Mouse (Mus musculus) neural tube, embryonic 12.5 days (tissue): ENCODE data around the gene Pnn. TPM values are rescaled to one million over a fixed set of nuclear protein-coding genes. Genes with fewer than 3 reads are reported as not detected.

Source experiments
- ATAC-seq: fragments of 200-750 bp; cut with Nextera tagmentation; 2 replicates; pipeline ENCODE4 v1.8.0; 2017; ENCODE audit warnings: low read depth, mild to moderate bottlenecking, moderate TSS enrichment, moderate library complexity; ENCODE audit not compliant: low FRiP score
- H3K27ac ChIP-seq: fragments of 300-500 bp; sonication (generic); 2 replicates; pipeline ENCODE4 v1.5.1; 2016
- H3K27me3 ChIP-seq: fragments of 300-500 bp; sonication (generic); replicated peaks from 2 replicates; pipeline ENCODE4 v1.6.1; 2016; ENCODE audit warnings: mild to moderate bottlenecking
- H3K36me3 ChIP-seq: fragments of 300-500 bp; sonication (generic); 2 replicates; pipeline ENCODE4 v1.6.1; 2016; ENCODE audit warnings: mild to moderate bottlenecking
- H3K4me1 ChIP-seq: fragments of 300-500 bp; sonication (generic); 2 replicates; pipeline ENCODE4 v1.6.1; 2016
- H3K4me2 ChIP-seq: fragments of 300-500 bp; sonication (generic); replicated peaks from 2 replicates; pipeline ENCODE4 v1.6.1; 2016; ENCODE audit warnings: mild to moderate bottlenecking
- H3K4me3 ChIP-seq: fragments of 300-500 bp; sonication (generic); 2 replicates; pipeline ENCODE4 v1.5.1; 2016
- H3K9ac ChIP-seq: fragments of 300-500 bp; sonication (generic); 2 replicates; pipeline ENCODE4 v1.6.1; 2016; ENCODE audit warnings: mild to moderate bottlenecking
- H3K9me3 ChIP-seq: fragments of 300-500 bp; sonication (generic); 2 replicates; pipeline ENCODE4 v1.6.1; 2016; ENCODE audit warnings: mild to moderate bottlenecking
- WGBS: fragments of 180-500 bp; shearing (Covaris S2); methylation state at CpG from one replicate; pipeline ENCODE4 v1.1.7; 2016; 5-methylcytosine and 5-hydroxymethylcytosine counted together
- polyA plus RNA-seq: library from polyadenylated mRNA; unstranded; fragments of >200 nt; fragmentation: Nextera tagmentation; extraction: Ambion mirVana; gene quantifications from 2 replicates; pipeline ENCODE4 v1.2.1, GENCODE M21; 2016

The Pnn gene
- polyA plus RNA-seq, 1 experiment from 2014 or later: 109 TPM

GRCm38 (mm10) chr12:59077883-59078282, 11.2 kb downstream of the Pnn start:
- Histone ChIP-seq H3K9me3 (no peaks in the 10 kb centered on the region), H3K9ac (no peak overlapping the region), H3K27ac (no peak overlapping the region), H3K4me1 (no peaks in the 10 kb centered on the region), H3K27me3 (no peaks in the 10 kb centered on the region), H3K4me3 (no peak overlapping the region), H3K4me2 (no peak overlapping the region), H3K36me3 (no peaks in the 10 kb centered on the region; the same call in 1 of the 2 replicates)
- ATAC-seq: no peak
- 96% methylated on average over 3 of the region's 3 CpGs for WGBS

- Histone ChIP-seq H3K27ac (no peak overlapping the region), H3K9me3 (no peaks in the 10 kb centered on the region), H3K27me3 (no peaks in the 10 kb centered on the region), H3K4me3 (no peak overlapping the region), H3K4me2 (no peak overlapping the region), H3K36me3 (no peaks in the 10 kb centered on the region), H3K4me1 (no peaks in the 10 kb centered on the region), H3K9ac (no peak overlapping the region)
- WGBS: 88% methylated on average over 4 of the region's 4 CpGs
- no peak for ATAC-seq
These were observed 13.8 kb downstream of the Pnn start for GRCm38 (mm10) chr12:59080461-59080860.

DNA sequence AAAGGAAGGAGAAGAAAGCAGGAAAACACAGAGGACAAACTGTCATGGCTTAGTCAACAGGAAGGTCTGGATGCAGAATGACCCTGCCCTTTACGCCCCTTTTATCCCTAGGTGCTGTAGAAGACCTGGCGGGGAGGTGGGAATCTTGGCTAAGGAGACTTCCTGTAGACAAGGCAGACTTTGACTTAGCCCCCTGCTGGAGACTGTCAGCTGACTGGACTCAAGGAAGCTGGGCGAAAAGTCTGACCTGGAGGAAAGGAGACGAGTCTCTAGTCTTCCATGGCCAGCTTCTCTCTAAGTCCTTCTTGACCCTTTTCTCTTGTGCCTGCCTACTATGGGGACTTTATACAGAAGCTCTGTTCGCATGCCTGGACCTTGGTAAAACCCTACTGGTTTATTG, 17.8 kb downstream of the Pnn start:
- Histone ChIP-seq H3K36me3 (no peaks in the 10 kb centered on the region), H3K9ac (no peak overlapping the region), H3K9me3 (no peaks in the 10 kb centered on the region), H3K27me3 (no peaks in the 10 kb centered on the region), H3K27ac (no peak overlapping the region), H3K4me2 (no peak overlapping the region), H3K4me3 (no peak overlapping the region), H3K4me1 (no peaks in the 10 kb centered on the region)
- no peak for ATAC-seq
- WGBS: 76% methylated on average over 5 of the region's 5 CpGs

GRCm38 (mm10) chr12:59086171-59086570, 19.5 kb downstream of the Pnn start:
- ATAC-seq: no peak
- Histone ChIP-seq H3K4me2 (no peak overlapping the region), H3K9me3 (no peaks in the 10 kb centered on the region), H3K4me3 (no peak overlapping the region), H3K4me1 (no peaks in the 10 kb centered on the region), H3K9ac (no peak overlapping the region), H3K27me3 (no peaks in the 10 kb centered on the region), H3K27ac (no peak overlapping the region), H3K36me3 (no peaks in the 10 kb centered on the region)
- 86% methylated on average over 5 of the region's 5 CpGs for WGBS

DNA sequence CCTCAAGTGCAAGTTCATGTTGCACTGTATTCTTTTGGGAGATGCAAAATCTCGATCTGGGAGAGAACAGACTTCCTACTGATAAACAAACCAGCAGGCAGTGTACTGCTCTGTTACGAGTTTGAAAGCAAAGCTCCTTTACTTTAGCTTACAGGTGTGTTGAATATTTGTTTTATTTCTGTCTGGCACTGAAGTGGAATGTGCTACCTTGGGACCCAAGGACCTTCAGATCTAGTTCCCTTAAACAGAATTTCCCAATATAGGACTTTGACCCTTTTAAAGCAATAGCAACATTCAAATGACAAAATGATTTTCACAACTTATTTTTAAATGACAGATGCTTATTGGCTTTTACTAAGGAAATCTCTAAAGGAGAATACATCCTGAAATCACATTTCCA, 26.9 kb downstream of the Pnn start:
- no peaks in the 10 kb centered on the region for H3K9me3 ChIP-seq
- no peaks in the 10 kb centered on the region for H3K27me3 ChIP-seq
- no peak for ATAC-seq
- H3K4me3 ChIP-seq: no peak overlapping the region
- 79% methylated on average over 2 of the region's 2 CpGs for WGBS
- H3K4me2 ChIP-seq: no peak overlapping the region
- no peaks in the 10 kb centered on the region for H3K36me3 ChIP-seq
- H3K27ac ChIP-seq: no peak overlapping the region
- H3K9ac ChIP-seq: no peak overlapping the region
- H3K4me1 ChIP-seq: no peaks in the 10 kb centered on the region

- Histone ChIP-seq H3K9me3 (no peaks in the 10 kb centered on the region), H3K4me2 (no peak within 1 kb of the TSS), H3K36me3 (no peaks in the 10 kb centered on the region), H3K27ac (no peak within 1 kb of the TSS), H3K27me3 (no peaks in the 10 kb centered on the region), H3K4me3 (no peak within 1 kb of the TSS), H3K9ac (no peak within 1 kb of the TSS), H3K4me1 (no peaks in the 10 kb centered on the region)
- 77% methylated on average over 19 of the region's 19 CpGs for WGBS
- ATAC-seq: no peak
These were observed 28.7 kb downstream of the Pnn start, which contains the start of gene Mia2 for GRCm38 (mm10) chr12:59095104-59096025. Gene Mia2, plus strand, starts transcription at chr12:59095799.

DNA sequence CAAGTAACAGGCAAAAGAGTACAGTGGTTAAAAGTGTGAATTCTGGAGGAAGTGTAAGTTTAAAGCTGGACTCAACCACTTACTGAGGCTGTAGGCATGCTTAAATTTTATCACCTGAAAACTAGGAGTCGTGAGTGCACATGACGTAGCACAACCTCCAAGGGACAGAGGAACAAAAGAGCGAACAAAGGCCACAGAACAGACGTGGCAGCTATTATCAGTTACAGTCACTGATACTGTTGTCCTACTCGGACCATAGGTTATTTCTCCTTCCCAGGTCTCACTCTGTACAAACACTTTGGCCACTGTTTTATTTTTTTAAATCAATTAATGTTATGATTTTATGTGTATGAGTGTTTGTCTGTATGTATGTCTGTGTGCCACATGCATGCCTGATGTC, 38.1 kb downstream of the Pnn start:
- no peak overlapping the region for H3K4me2 ChIP-seq
- H3K9ac ChIP-seq: no peak overlapping the region
- H3K27ac ChIP-seq: no peak overlapping the region
- H3K27me3 ChIP-seq: no peaks in the 10 kb centered on the region
- ATAC-seq: no peak
- H3K4me1 ChIP-seq: no peaks in the 10 kb centered on the region
- 77% methylated on average over 5 of the region's 5 CpGs for WGBS
- no peaks in the 10 kb centered on the region for H3K36me3 ChIP-seq
- H3K9me3 ChIP-seq: no peaks in the 10 kb centered on the region
- no peak overlapping the region for H3K4me3 ChIP-seq

DNA sequence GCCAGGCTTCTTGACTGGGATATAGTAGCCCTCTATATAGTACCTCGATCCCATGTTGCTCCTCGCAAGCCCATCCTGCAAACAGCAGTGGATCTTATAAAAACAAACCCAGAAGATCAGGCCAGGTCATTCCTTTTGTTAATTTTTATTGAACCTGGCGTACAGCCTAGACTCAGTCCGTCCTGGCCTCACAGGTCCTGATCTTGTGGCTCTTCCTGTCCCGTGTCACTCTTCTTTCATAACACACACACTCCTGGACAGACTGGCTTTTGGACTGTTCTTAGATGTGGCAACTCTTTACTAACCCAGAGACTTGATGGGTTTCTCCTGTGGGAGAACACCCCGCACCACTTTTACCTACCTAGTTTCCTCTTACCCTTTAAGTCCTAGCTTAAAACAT, 39.2 kb downstream of the Pnn start:
- Histone ChIP-seq H3K36me3 (no peaks in the 10 kb centered on the region), H3K9ac (no peak overlapping the region), H3K4me2 (no peak overlapping the region), H3K4me1 (no peaks in the 10 kb centered on the region), H3K4me3 (no peak overlapping the region), H3K9me3 (no peaks in the 10 kb centered on the region), H3K27me3 (no peaks in the 10 kb centered on the region), H3K27ac (no peak overlapping the region)
- ATAC-seq: no peak
- WGBS: 90% methylated on average over 6 of the region's 6 CpGs

GRCm38 (mm10) chr12:59106491-59106890, 39.8 kb downstream of the Pnn start:
- Histone ChIP-seq H3K27ac (no peak overlapping the region), H3K27me3 (no peaks in the 10 kb centered on the region), H3K4me2 (no peak overlapping the region), H3K9ac (no peak overlapping the region), H3K4me3 (no peak overlapping the region), H3K9me3 (no peaks in the 10 kb centered on the region), H3K4me1 (no peaks in the 10 kb centered on the region), H3K36me3 (no peaks in the 10 kb centered on the region)
- ATAC-seq: no peak
- WGBS: 90% methylated on average over 5 of the region's 5 CpGs

- Histone ChIP-seq H3K27ac (no peak overlapping the region), H3K27me3 (no peaks in the 10 kb centered on the region), H3K9ac (no peak overlapping the region), H3K4me1 (no peaks in the 10 kb centered on the region), H3K4me3 (no peak overlapping the region), H3K36me3 (no peaks in the 10 kb centered on the region), H3K4me2 (no peak overlapping the region), H3K9me3 (no peaks in the 10 kb centered on the region)
- no peak for ATAC-seq
- 88% methylated on average over 4 of the region's 4 CpGs for WGBS
These were observed 41.2 kb downstream of the Pnn start for GRCm38 (mm10) chr12:59107926-59108325.

- Histone ChIP-seq H3K9ac (no peak overlapping the region), H3K27me3 (no peaks in the 10 kb centered on the region), H3K27ac (no peak overlapping the region), H3K9me3 (no peaks in the 10 kb centered on the region), H3K36me3 (no peaks in the 10 kb centered on the region), H3K4me2 (no peak overlapping the region), H3K4me3 (no peak overlapping the region), H3K4me1 (no peaks in the 10 kb centered on the region)
- no peak for ATAC-seq
- WGBS: 89% methylated on average over 3 of the region's 3 CpGs
These were observed 50.5 kb downstream of the Pnn start for GRCm38 (mm10) chr12:59117184-59117583.
